Mouse (Mus musculus) ovary, adult 10 weeks (tissue): ENCODE data around the gene Ifnz. TPM values are rescaled to one million over a fixed set of nuclear protein-coding genes. Genes with fewer than 3 reads are reported as not detected.

Experiments used
- polyA plus RNA-seq: library from polyadenylated mRNA; stranded (reverse); fragments of 350-450 nt; fragmentation: Illumina TruSeq; extraction: RNeasy Lipid Tissue Mini Kit (QIAGEN cat#74804); gene quantifications from one replicate; pipeline ENCODE4 v1.2.3, GENCODE M21; 2014

Ifnz gene
- not detected for polyA plus RNA-seq

GRCm38 (mm10) chr4:88781831-88782230 is at the start of gene Ifnz:
Gene Ifnz, plus strand, starts transcription at chr4:88782131.

GRCm38 (mm10) chr4:88754818-88755340 is 27.1 kb upstream of the Ifnz start, which contains the start of gene Gm13271:
Gene Gm13271, plus strand, starts transcription at chr4:88754868.

GRCm38 (mm10) chr4:88759610-88760268 is 22.2 kb upstream of the Ifnz start, which contains the start of gene Gm13283:
Gene Gm13283, plus strand, starts transcription at chr4:88760119.

GRCm38 (mm10) chr4:88773534-88773933 is 8.4 kb upstream of the Ifnz start, which contains the start of gene Gm13290:
Gene Gm13290, plus strand, starts transcription at chr4:88773834.

GRCm38 (mm10) chr4:88776622-88777021 is 5.3 kb upstream of the Ifnz start, which contains the start of gene Gm13289:
Gene Gm13289, plus strand, starts transcription at chr4:88776922.

GRCm38 (mm10) chr4:88779550-88779949 is 2.4 kb upstream of the Ifnz start, which contains the start of gene Gm13272:
Gene Gm13272, plus strand, starts transcription at chr4:88779850.

GRCm38 (mm10) chr4:88785409-88785808 is 3.5 kb downstream of the Ifnz start, which contains the start of gene Gm13276:
Gene Gm13276, plus strand, starts transcription at chr4:88785709.

GRCm38 (mm10) chr4:88788402-88788801 is 6.5 kb downstream of the Ifnz start, which contains the start of gene Gm13277:
Gene Gm13277, plus strand, starts transcription at chr4:88788632.

GRCm38 (mm10) chr4:88791250-88791649 is 9.3 kb downstream of the Ifnz start, which contains the start of gene Gm13278:
Gene Gm13278, plus strand, starts transcription at chr4:88791550.

GRCm38 (mm10) chr4:88793936-88794675 is 12.2 kb downstream of the Ifnz start, which contains the start of gene Gm13275:
Gene Gm13275, plus strand, starts transcription at chr4:88794487.

GRCm38 (mm10) chr4:88797097-88797496 is 15.2 kb downstream of the Ifnz start, which contains the start of gene Gm13279:
Gene Gm13279, plus strand, starts transcription at chr4:88797397.

GRCm38 (mm10) chr4:88799365-88799764 is 17.4 kb downstream of the Ifnz start, which contains the start of gene Gm13285:
Gene Gm13285, plus strand, starts transcription at chr4:88799665.

GRCm38 (mm10) chr4:88802954-88803353 is 21.0 kb downstream of the Ifnz start, which contains the start of gene Gm13287:
Gene Gm13287, plus strand, starts transcription at chr4:88803254.

GRCm38 (mm10) chr4:88805231-88805630 is 23.3 kb downstream of the Ifnz start, which contains the start of gene Gm13288:
Gene Gm13288, plus strand, starts transcription at chr4:88805531.

GRCm38 (mm10) chr4:88815928-88816327 is 34.0 kb downstream of the Ifnz start, which contains the start of gene Ifna7:
Gene Ifna7, plus strand, starts transcription at chr4:88816228.

GRCm38 (mm10) chr4:88819659-88820058 is 37.7 kb downstream of the Ifnz start, which contains the start of gene Ifna11:
Gene Ifna11, plus strand, starts transcription at chr4:88819959.

GRCm38 (mm10) chr4:88827116-88827515 is 45.2 kb downstream of the Ifnz start, which contains the start of gene Ifna6:
Gene Ifna6, plus strand, starts transcription at chr4:88827416.

Other genes starting within 250 kb of the Ifnz start
- not detected for gene Ifna15, start 223.9 kb upstream of the Ifnz start, polyA plus RNA-seq
- not detected for gene Ifna14, start 210.3 kb upstream of the Ifnz start, polyA plus RNA-seq
- gene Ifna9, start 189.7 kb upstream of the Ifnz start, polyA plus RNA-seq = not detected
- gene Ifna12, start 178.8 kb upstream of the Ifnz start, polyA plus RNA-seq = not detected
- gene C87499, start 147.7 kb upstream of the Ifnz start, polyA plus RNA-seq = 24.0 TPM
- not detected for gene Ifna13, start 137.7 kb upstream of the Ifnz start, polyA plus RNA-seq
- gene Ifna16, start 105.2 kb upstream of the Ifnz start, polyA plus RNA-seq = not detected
- gene Ifna2, start 98.2 kb upstream of the Ifnz start, polyA plus RNA-seq = not detected
- not detected for gene Ifnab, start 90.8 kb upstream of the Ifnz start, polyA plus RNA-seq
- not detected for gene Gm26566, start 60.3 kb upstream of the Ifnz start, polyA plus RNA-seq
- gene Klhl9, start 59.7 kb upstream of the Ifnz start, polyA plus RNA-seq = 236 TPM
- gene Gm13271, start 27.3 kb upstream of the Ifnz start, polyA plus RNA-seq = not detected
- not detected for gene Gm13283, start 22.0 kb upstream of the Ifnz start, polyA plus RNA-seq
- gene Gm13290, start 8.3 kb upstream of the Ifnz start, polyA plus RNA-seq = not detected
- gene Gm13289, start 5.2 kb upstream of the Ifnz start, polyA plus RNA-seq = not detected
- not detected for gene Gm13272, start 2.3 kb upstream of the Ifnz start, polyA plus RNA-seq
- gene Gm13276, start 3.6 kb downstream of the Ifnz start, polyA plus RNA-seq = not detected
- not detected for gene Gm13277, start 6.5 kb downstream of the Ifnz start, polyA plus RNA-seq
- not detected for gene Gm13278, start 9.4 kb downstream of the Ifnz start, polyA plus RNA-seq
- gene Gm13275, start 12.4 kb downstream of the Ifnz start, polyA plus RNA-seq = not detected
- gene Gm13279, start 15.3 kb downstream of the Ifnz start, polyA plus RNA-seq = not detected
- not detected for gene Gm13285, start 17.5 kb downstream of the Ifnz start, polyA plus RNA-seq
- not detected for gene Gm13287, start 21.1 kb downstream of the Ifnz start, polyA plus RNA-seq
- not detected for gene Gm13288, start 23.4 kb downstream of the Ifnz start, polyA plus RNA-seq
- gene Ifna7, start 34.1 kb downstream of the Ifnz start, polyA plus RNA-seq = not detected
- gene Ifna11, start 37.8 kb downstream of the Ifnz start, polyA plus RNA-seq = not detected
- gene Ifna6, start 45.3 kb downstream of the Ifnz start, polyA plus RNA-seq = not detected
- not detected for gene Ifna5, start 53.4 kb downstream of the Ifnz start, polyA plus RNA-seq
- gene Ifna4, start 59.7 kb downstream of the Ifnz start, polyA plus RNA-seq = not detected
- not detected for gene Ifna1, start 68.0 kb downstream of the Ifnz start, polyA plus RNA-seq
- gene Ifne, start 98.1 kb downstream of the Ifnz start, polyA plus RNA-seq = not detected